Mouse (Mus musculus) limb, embryonic 14.5 days (tissue): ENCODE data around the gene Ndufa6. TPM values are rescaled to one million over a fixed set of nuclear protein-coding genes. Genes with fewer than 3 reads are reported as not detected.
A peak's percentile ranks its signal among the peaks of the same experiment; 100 is the strongest.

ENCODE experiments used
- ATAC-seq: fragments of 200-750 bp; cut with Nextera tagmentation; 2 replicates; pipeline ENCODE4 v1.8.0; 2017; ENCODE audit warnings: low read depth, moderate number of reproducible peaks, moderate TSS enrichment; ENCODE audit not compliant: low FRiP score
- DNase-seq: peaks from one replicate; pipeline ENCODE4 v3.0.0-alpha.2; 2015; ENCODE audit warnings: low spot score
- H3K27ac ChIP-seq: fragments of 300-500 bp; sonication (generic); replicated peaks from 2 replicates; pipeline ENCODE4 v1.5.1; 2014; ENCODE audit warnings: low read depth, mild to moderate bottlenecking, low read length, moderate library complexity, mixed read lengths
- H3K27me3 ChIP-seq: fragments of 300-500 bp; sonication (generic); 2 replicates; pipeline ENCODE4 v1.6.1; 2014; ENCODE audit warnings: low read length, mixed read lengths; ENCODE audit not compliant: control insufficient read depth, insufficient read depth
- H3K36me3 ChIP-seq: fragments of 300-500 bp; sonication (generic); 2 replicates; pipeline ENCODE4 v1.6.1; 2014; ENCODE audit warnings: mild to moderate bottlenecking, low read length, moderate library complexity, mixed read lengths; ENCODE audit not compliant: control insufficient read depth, insufficient read depth
- H3K4me1 ChIP-seq: fragments of 300-500 bp; sonication (generic); 2 replicates; pipeline ENCODE4 v1.6.1; 2014; ENCODE audit warnings: antibody characterized with exemption, low read length, mixed read lengths; ENCODE audit not compliant: control insufficient read depth, insufficient read depth
- H3K4me2 ChIP-seq: fragments of 300-500 bp; sonication (generic); replicated peaks from 2 replicates; pipeline ENCODE4 v1.6.1; 2014; ENCODE audit warnings: low read depth, mild to moderate bottlenecking, low read length, moderate library complexity; ENCODE audit not compliant: severe bottlenecking
- H3K4me3 ChIP-seq: fragments of 300-500 bp; sonication (generic); replicated peaks from 2 replicates; pipeline ENCODE4 v1.5.1; 2014; ENCODE audit warnings: low read length
- H3K9ac ChIP-seq: fragments of 300-500 bp; sonication (generic); 2 replicates; pipeline ENCODE4 v1.6.1; 2014; ENCODE audit warnings: mild to moderate bottlenecking, low read depth, low read length, moderate library complexity; ENCODE audit not compliant: severe bottlenecking
- H3K9me3 ChIP-seq: fragments of 300-500 bp; sonication (generic); 2 replicates; pipeline ENCODE4 v1.6.1; 2016; ENCODE audit warnings: low read length; ENCODE audit not compliant: control insufficient read depth
- POLR2A ChIP-seq: fragments of 200-500 bp; IDR thresholded peaks from 2 replicates; pipeline ENCODE4 v1.8.0; 2012; ENCODE audit warnings: inconsistent platforms, mild to moderate bottlenecking, moderate library complexity, borderline replicate concordance; ENCODE audit not compliant: insufficient read depth, insufficient read length; ENCODE audit errors: extremely low read depth
- WGBS: fragments of 180-500 bp; shearing (Covaris S2); extraction: QIAGEN DNeasy Blood & Tissue Kit; methylation state at CpG from one replicate; pipeline ENCODE4 v1.1.7; 2014; 5-methylcytosine and 5-hydroxymethylcytosine counted together
- polyA plus RNA-seq, 2 experiments: library from polyadenylated mRNA; depleted of rRNA in 1 of 2; stranded (reverse) in 1 of 2; unstranded in 1 of 2; fragments of >200 nt; fragmentation: Nextera tagmentation in 1 of 2; extraction: Ambion mirVana in 1 of 2; gene quantifications; 2 replicates each; pipeline versions ENCODE4 v1.2.1 to v1.2.3; 2012 to 2014

The Ndufa6 gene
- polyA plus RNA-seq, 2 experiments = 318 to 348 TPM

DNA sequence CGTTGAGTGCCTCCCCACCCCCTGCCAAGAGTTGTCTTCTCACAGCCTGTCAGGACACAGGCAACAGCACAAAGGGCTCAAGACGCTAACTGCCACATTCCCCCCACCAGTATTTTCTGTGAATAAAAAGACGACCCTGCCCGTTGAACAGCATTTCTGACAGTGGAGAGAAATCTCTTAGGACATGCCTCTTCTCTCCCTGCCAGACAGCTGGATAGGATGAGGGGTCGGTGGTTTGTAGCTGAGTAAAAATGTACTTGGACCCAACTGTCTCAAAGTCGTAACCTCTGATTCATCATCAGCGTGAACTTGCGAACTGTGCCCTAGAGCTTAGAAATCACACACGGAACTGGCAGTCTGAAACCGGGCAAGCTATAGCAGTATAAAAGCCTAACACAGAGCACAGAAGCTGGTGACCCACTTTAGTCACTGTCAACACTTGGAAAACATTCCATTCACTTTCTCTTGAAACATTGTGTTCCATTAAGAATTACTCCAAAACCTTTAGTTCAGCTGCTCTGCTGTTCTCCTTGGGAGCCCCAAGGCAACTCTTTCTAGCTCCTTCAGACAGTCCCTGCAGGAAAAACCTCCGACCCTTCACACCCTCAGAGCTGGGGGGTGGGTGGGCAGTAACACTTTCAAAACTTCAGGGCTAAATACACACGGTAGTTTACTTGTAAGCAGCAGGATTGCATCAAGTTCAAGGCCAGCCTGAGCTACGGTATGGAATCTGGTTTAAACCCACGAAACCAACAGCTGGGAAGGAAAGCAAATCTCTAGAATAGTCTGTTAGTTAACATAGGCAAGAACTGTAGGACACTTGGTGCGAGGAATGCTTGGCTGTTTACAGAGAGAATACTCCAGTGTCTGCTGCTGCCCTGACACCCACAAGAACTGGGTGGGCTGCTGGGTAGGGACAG, 24.4 kb upstream of the Ndufa6 start:
- no peaks in the 10 kb centered on the region for H3K27me3 ChIP-seq
- H3K4me1 ChIP-seq = peaks cover 6% of the 10 kb centered on the region; the same call in 1 of the 2 replicates
- H3K4me3 ChIP-seq = no peak overlapping the region
- WGBS = 49% methylated on average over 15 of the region's 15 CpGs
- H3K4me2 ChIP-seq = no peak overlapping the region
- H3K9me3 ChIP-seq = no peaks in the 10 kb centered on the region
- no peak overlapping the region for H3K9ac ChIP-seq
- no peaks in the 10 kb centered on the region for H3K36me3 ChIP-seq
- ATAC-seq = no peak
- DNase-seq = no peak
- no peak for TF ChIP-seq POLR2A
- H3K27ac ChIP-seq = no peak overlapping the region

DNA sequence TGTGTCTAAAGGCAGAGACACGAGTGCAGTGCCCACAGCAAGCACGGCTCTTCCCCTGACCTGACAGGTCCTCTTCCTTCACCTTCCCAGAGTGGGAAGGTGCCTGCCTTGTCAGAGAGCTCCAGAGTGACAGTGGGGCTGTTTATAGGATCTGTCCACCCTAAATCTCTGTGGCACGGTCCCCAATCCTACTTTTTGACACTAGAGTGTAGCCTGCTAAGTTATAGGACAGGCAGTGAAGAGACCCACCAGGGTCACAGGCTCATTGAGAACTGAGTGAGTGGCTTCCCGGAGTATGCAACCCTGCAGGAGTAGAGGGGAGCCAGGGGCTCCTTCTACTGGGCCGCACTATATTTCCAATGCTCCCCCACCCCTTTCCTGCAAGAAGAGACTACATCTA, 23.6 kb upstream of the Ndufa6 start:
- DNase-seq (no peak), ATAC-seq (no peak)
- Histone ChIP-seq H3K9me3 (no peaks in the 10 kb centered on the region), H3K27ac (no peak overlapping the region), H3K4me3 (no peak overlapping the region), H3K9ac (no peak overlapping the region), H3K4me2 (no peak overlapping the region), H3K36me3 (no peaks in the 10 kb centered on the region), H3K4me1 (peaks cover 6% of the 10 kb centered on the region; the same call in 1 of the 2 replicates), H3K27me3 (no peaks in the 10 kb centered on the region)
- 86% methylated on average over 5 of the region's 5 CpGs for WGBS
- TF ChIP-seq POLR2A = no peak

DNA sequence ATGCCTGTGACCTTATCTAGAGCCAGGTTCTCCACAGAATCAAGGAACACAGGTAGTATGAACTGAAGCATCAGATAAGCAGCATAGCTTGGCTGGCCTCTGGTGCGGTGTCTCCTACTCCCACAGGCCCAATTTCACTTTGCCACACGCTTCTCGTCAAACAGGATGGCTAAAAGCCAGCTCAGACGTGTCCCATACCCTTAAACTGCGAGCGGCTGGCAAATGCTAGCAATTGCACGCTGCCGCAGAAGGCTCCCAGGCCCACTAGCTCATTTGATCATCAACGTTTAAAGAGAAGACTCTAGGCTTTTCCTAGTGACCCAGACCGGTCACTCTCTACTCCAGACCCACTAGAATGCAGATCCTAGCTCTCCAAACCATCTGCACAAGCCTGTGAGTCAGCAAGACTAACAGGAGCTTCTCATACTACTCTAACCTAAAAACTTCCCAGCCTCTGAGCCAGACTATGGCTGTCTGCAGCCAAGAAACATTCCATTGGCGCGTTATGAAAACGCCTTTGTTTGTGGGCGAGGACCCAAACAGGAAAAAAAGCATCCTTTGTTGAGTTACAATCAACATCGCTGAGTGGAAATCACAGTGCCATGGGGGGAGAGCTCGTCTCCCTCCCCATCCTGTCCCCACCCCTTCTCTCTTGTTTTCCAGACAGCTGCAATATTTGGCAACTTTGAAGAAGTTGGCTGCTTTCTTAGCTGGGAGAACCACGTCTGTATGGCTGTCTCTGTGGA, 22.4 kb upstream of the Ndufa6 start:
- peak; percentile 33 for DNase-seq

DNA sequence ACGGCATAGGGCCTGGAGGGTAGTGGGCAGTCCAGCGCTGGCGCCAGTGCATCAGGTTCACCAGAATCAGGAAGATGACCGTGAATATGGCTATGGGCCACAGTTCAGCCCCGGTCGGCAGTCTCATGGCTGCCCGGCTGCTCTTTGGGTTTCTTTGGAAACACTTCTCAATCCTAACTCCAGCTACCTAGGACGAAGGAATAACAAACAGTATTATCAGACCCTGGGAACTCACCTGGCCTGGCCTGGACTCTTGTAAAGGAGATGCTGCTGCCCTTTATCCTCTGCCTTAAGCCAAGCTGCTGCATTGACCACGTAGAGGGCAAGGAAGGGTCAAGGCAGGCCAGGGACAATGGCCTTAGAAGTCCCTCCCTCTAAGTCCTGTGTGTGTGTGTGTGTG, 21.7 kb upstream of the Ndufa6 start:
- peaks cover 6% of the 10 kb centered on the region; the same call in 1 of the 2 replicates for H3K4me1 ChIP-seq
- H3K36me3 ChIP-seq = no peaks in the 10 kb centered on the region
- H3K9me3 ChIP-seq = no peaks in the 10 kb centered on the region
- H3K27me3 ChIP-seq = no peaks in the 10 kb centered on the region
- no peak overlapping the region for H3K27ac ChIP-seq
- 89% methylated on average over 9 of the region's 9 CpGs for WGBS
- no peak overlapping the region for H3K4me3 ChIP-seq
- DNase-seq (no peak), ATAC-seq (no peak)
- H3K4me2 ChIP-seq = no peak overlapping the region
- H3K9ac ChIP-seq = no peak overlapping the region
- TF ChIP-seq POLR2A = no peak

More for the DNA sequence above, 22.4 kb upstream of the Ndufa6 start:
- no peak overlapping the region for H3K4me2 ChIP-seq
- H3K4me3 ChIP-seq = no peak overlapping the region
- H3K36me3 ChIP-seq = no peaks in the 10 kb centered on the region
- H3K9ac ChIP-seq = no peak overlapping the region
- peaks cover 6% of the 10 kb centered on the region; the same call in 1 of the 2 replicates for H3K4me1 ChIP-seq
- whole genome bisulfite sequencing = 67% methylated on average over 17 of the region's 17 CpGs
- TF ChIP-seq POLR2A = no peak
- H3K9me3 ChIP-seq = no peaks in the 10 kb centered on the region
- no peak for ATAC-seq
- H3K27ac ChIP-seq = no peak overlapping the region
- H3K27me3 ChIP-seq = no peaks in the 10 kb centered on the region

DNA sequence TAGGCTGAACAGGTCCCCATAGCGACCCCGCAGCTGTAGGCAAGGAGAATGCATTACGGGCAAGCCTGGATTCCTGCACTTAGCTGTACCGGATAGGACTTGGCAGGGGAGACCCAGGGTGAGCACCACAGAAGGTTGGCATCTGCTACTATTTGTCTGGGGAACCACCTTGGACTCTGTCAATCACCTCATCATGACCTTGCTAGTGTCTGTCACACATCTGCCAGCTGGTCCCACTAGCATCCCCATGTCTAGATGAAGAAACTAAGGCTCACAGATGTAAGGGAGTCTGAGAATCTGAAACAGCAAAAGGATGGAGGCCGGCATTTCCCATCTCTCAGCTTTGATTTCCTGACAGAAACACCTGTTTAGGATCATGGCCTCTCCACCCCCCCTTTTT, 20.3 kb upstream of the Ndufa6 start:
- Histone ChIP-seq H3K36me3 (no peaks in the 10 kb centered on the region), H3K4me2 (no peak overlapping the region), H3K9me3 (no peaks in the 10 kb centered on the region), H3K4me3 (no peak overlapping the region), H3K27me3 (no peaks in the 10 kb centered on the region), H3K27ac (no peak overlapping the region), H3K9ac (no peak overlapping the region), H3K4me1 (peaks cover 4% of the 10 kb centered on the region; the same call in 1 of the 2 replicates)
- no peak for TF ChIP-seq POLR2A
- ATAC-seq (no peak), DNase-seq (no peak)
- 75% methylated on average over 5 of the region's 5 CpGs for WGBS
